Comparison of ENCODE assay signal across 9 mouse cellular contexts in the genomic region with DNA sequence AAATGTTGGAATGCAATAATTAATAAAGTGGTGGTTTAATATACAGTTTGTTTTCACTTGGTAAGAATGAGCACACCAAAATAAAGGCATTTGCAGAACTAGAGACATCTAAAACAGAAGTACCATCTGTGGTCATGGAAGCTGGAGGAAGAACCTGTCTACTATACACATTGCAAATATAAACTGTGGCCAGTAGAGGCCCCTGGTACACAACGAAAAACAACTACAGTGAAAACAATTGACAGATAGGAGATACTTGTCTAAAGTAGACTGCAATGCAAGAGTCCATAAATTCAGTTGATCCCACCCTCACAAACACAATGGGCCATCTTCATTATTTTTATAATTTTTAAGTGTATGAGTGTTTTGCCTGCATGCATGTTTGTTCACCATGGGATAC. TPM values are rescaled to one million over a fixed set of nuclear protein-coding genes. Genes with fewer than 3 reads are reported as not detected.
DNase-seq lines count a peak whose midpoint lies in the region; ATAC-seq and TF ChIP-seq lines count a peak whose summit lies in the region.
"Had no signal": no experiment of that assay in that cellular context is flagged by ENCODE, and none has a peak within 500 bp of the region (broad histone marks: within the 10 kb centered on the region; RNA-seq: fewer than 3 reads in every experiment).

No protein-coding gene starts in this region.

- no peak overlapping the region for H3K4me3 ChIP-seq in left cerebral cortex, adult 2 months

- TF ChIP-seq CTCF in left cerebral cortex, adult 2 months (IDR thresholded peaks at IDR 0.05), result peak; percentile 46

- intact Hi-C loops in left cerebral cortex, adult 2 months (cut with DNase I), result loop anchor here (5.0 kb wide), 2 partner anchors 50 to 265 kb away; no protein-coding TSS in a partner anchor
- intact Hi-C loops in left cerebral cortex, postnatal 10 days (cut with DNase I), result loop anchor here (10.0 kb wide), 1 partner anchor 268 kb away; a partner anchor contains a TSS

- DNase-seq in frontal cortex, postnatal 14 days (ENCODE audit: low spot score in 2 of 2), result no peak
- peak in 1 of 2 experiments; percentile 10 for DNase-seq in left cerebral cortex, adult 2 months (ENCODE audit: extremely low spot score in 1 of 2, low spot score in 2 of 2)
- DNase-seq in left cerebral cortex, postnatal 10 days (ENCODE audit: extremely low spot score in 1 of 2, low spot score in 2 of 2), result no peak
- DNase-seq in ES-CJ7 (ENCODE audit: low read depth, low spot score), result peak; percentile 5
- DNase-seq in layer of hippocampus, postnatal 14 days (ENCODE audit: low spot score in 2 of 2), result peak; percentile 2 to 28
- no peak for DNase-seq in urinary bladder, postnatal 36 days (ENCODE audit: low spot score in 2 of 2)
- DNase-seq in ovary, postnatal 36 days (ENCODE audit: low spot score), result no peak
- DNase-seq: gastrocnemius, postnatal 14 days had no signal

- ATAC-seq in frontal cortex, adult (ENCODE audit: low TSS enrichment), result peak; percentile 83

- no peak overlapping the region for H3K27ac ChIP-seq in left cerebral cortex, adult 2 months

RNA-seq across cellular contexts. Expression of a gene that starts 24.4 kb away (rescaled TPM):
- 10 to 100 TPM; 34.4 to 35.9 TPM for total RNA-seq in left cerebral cortex, adult 2 months (2021)
- total RNA-seq in left cerebral cortex, postnatal 10 days (2021), result 10 to 100 TPM; 23.8 to 24.1 TPM
- 10 to 100 TPM; 25.6 to 26.7 TPM for total RNA-seq in layer of hippocampus, postnatal 14 days (2021)

RNA-seq across cellular contexts. Expression of a gene that starts 28.8 kb away (rescaled TPM):
- total RNA-seq in left cerebral cortex, adult 2 months (2021), result 10 to 100 TPM; 17.8 to 19.1 TPM
- total RNA-seq in left cerebral cortex, postnatal 10 days (2021), result 10 to 100 TPM; 25.3 to 30.5 TPM
- total RNA-seq in layer of hippocampus, postnatal 14 days (2021), result 10 to 100 TPM; 21.3 to 22.9 TPM

Comparison
In these comparisons a context has a peak if more than half of its experiments do, and no peak if none do; other contexts are left out.
1. DNase-seq: peak in ES-CJ7 (single experiment) and layer of hippocampus, postnatal 14 days (2 of 2); none in frontal cortex, postnatal 14 days (0 of 2), left cerebral cortex, postnatal 10 days (0 of 2), urinary bladder, postnatal 36 days (0 of 2) and ovary, postnatal 36 days (single experiment).